Mouse (Mus musculus) thymus, adult 2 months (tissue): Measurements from ENCODE around the gene Pkd1. TPM values are rescaled to one million over a fixed set of nuclear protein-coding genes. Genes with fewer than 3 reads are reported as not detected.

Source experiments
- DNase-seq: peaks from one replicate; pipeline ENCODE4 v3.0.0; 2021
- H3K27ac ChIP-seq: fragments of 200-500 bp; 2 replicates; pipeline ENCODE4 v1.5.1; 2012; ENCODE audit warnings: low read length, control low read depth; ENCODE audit not compliant: control insufficient read depth, insufficient read depth
- H3K27me3 ChIP-seq: fragments of 200-500 bp; 2 replicates; pipeline ENCODE4 v1.6.1; 2012; ENCODE audit warnings: mild to moderate bottlenecking, low read length, moderate library complexity, mixed read lengths; ENCODE audit not compliant: control insufficient read depth, insufficient read depth
- H3K36me3 ChIP-seq: fragments of 200-500 bp; 2 replicates; pipeline ENCODE4 v1.6.1; 2012; ENCODE audit warnings: mild to moderate bottlenecking, low read length, moderate library complexity; ENCODE audit not compliant: control insufficient read depth, insufficient read depth
- H3K4me1 ChIP-seq: fragments of 200-500 bp; replicated peaks from 2 replicates; pipeline ENCODE4 v1.6.1; 2012; ENCODE audit warnings: low read length; ENCODE audit not compliant: control insufficient read depth, insufficient read depth
- H3K4me3 ChIP-seq: fragments of 200-500 bp; 2 replicates; pipeline ENCODE4 v1.5.1; 2012; ENCODE audit warnings: mild to moderate bottlenecking, low read length, control low read depth, moderate library complexity; ENCODE audit not compliant: control insufficient read depth, insufficient read depth
- CTCF ChIP-seq: fragments of 200-500 bp; IDR thresholded peaks from 2 replicates; pipeline ENCODE4 v1.5.1; 2012; ENCODE audit warnings: mild to moderate bottlenecking, control low read depth, low read length, moderate library complexity, borderline replicate concordance; ENCODE audit not compliant: control insufficient read depth, poor library complexity, insufficient read depth; ENCODE audit errors: extremely low read depth
- POLR2A ChIP-seq: fragments of 200-500 bp; IDR thresholded peaks from 2 replicates; pipeline ENCODE4 v1.6.1; 2012; ENCODE audit warnings: mild to moderate bottlenecking, low read length, control low read depth, moderate library complexity; ENCODE audit not compliant: control insufficient read depth, poor library complexity, insufficient read depth; ENCODE audit errors: extremely low read depth
- WGBS: fragments of 180-500 bp; shearing (Covaris S2); methylation state at CpG from one replicate; pipeline ENCODE4 v1.1.7; 2018; 5-methylcytosine and 5-hydroxymethylcytosine counted together
- polyA plus RNA-seq: library from polyadenylated mRNA; depleted of rRNA; stranded (reverse); fragments of >200 nt; gene quantifications from 2 replicates; pipeline ENCODE4 v1.2.3, GENCODE M21; 2012

Gene Pkd1
- polyA plus RNA-seq, 1 experiment: 92.8 TPM

DNA sequence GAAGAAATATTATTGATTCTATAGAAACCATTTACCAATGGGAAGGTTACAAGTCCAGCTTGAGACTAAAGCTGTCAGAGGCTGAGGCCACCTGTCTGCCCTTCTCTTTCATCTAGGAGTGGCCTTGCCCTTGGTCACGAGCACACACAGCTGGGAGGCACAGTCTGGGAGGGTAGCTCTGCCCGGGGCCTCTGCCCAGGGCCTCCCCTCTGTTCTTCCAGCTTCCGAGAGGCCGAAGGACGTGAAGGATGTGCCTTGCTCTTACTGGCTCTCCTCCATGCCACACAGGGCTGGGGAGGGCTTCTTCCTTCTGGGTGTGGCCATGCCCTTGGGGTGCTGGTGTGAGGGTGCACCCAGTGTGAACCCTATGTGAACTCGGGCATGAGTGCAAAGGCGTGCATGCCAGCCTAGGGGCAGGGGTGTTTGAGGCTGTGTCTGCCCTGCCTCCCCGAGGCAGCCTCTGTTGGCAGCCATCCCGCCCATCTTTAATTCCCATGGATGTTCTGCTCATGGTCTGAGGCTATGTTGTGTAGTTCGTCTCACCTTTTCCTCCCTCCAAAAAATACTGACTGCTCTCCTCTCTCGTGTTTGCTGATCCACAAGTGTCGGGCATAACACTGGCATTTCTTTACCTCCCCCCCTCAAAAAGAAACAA is 41.7 kb upstream of the Pkd1 start:
- no peaks in the 10 kb centered on the region for H3K27me3 ChIP-seq
- no peaks in the 10 kb centered on the region for H3K4me1 ChIP-seq

GRCm38 (mm10) chr17:24513609-24514008 is 36.0 kb upstream of the Pkd1 start:
- H3K36me3 ChIP-seq: peaks cover 54% of the 10 kb centered on the region
- no peaks in the 10 kb centered on the region for H3K27me3 ChIP-seq
- DNase-seq: peak; percentile 22

More for the DNA sequence above, 41.7 kb upstream of the Pkd1 start:
- TF ChIP-seq CTCF: no peak
- no peak for TF ChIP-seq POLR2A
- no peak overlapping the region for H3K27ac ChIP-seq
- WGBS: 94% methylated on average over 12 of the region's 12 CpGs
- DNase-seq: no peak
- H3K36me3 ChIP-seq: peaks cover 22% of the 10 kb centered on the region
- H3K4me3 ChIP-seq: no peak overlapping the region

DNA sequence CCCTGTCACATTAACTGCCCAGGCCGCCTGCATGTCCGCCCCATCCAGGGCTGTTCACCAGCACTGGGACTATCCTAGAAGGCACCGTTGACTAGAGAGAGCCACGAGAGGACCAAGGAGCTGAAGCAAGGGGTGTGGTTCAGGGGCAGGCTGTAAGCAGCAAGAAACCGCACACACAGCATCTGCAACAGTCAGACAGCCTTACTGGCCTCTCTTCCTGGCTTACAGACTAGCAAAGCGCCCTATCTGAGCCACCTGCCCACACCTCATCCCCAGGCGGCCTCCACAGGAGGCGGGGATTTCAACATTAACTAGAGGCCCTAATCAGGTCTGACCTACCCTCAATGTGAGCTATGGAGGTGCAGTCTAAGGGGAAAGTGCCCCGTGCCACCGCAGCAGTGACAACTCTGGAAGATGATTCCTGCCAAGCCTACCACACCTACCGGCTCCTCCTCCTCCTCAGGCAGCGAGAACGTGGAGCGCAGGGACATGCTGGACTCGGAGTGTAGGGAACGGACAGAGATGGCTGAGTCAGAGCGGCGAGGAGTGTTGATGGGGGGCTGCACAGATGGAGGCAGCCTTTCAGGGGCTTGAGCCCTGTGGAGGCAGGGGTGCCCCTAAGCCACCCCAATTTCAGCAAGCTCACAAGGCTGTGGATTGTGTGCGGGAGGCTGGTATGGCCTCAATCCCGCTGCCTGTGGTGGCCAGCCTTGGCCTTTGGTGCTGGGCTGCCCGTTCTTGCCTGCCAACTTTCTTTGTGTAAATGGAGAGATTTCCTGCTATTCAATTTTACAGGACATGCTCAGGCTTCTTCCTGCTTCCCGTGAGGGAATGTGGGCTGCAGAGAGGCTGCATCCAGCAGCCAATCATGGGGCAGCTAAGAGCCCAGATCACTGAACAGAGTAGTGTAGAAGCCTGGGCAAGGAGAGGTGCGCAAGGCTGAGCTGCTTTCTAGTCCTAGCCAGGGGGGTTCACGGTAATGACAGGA is 35.1 kb upstream of the Pkd1 start:
- Histone ChIP-seq H3K4me3 (no peak overlapping the region), H3K27me3 (no peaks in the 10 kb centered on the region), H3K27ac (no peak overlapping the region), H3K4me1 (no peaks in the 10 kb centered on the region), H3K36me3 (peaks cover 52% of the 10 kb centered on the region)
- no peak for DNase-seq
- TF ChIP-seq POLR2A: no peak
- no peak for TF ChIP-seq CTCF
- WGBS: 97% methylated on average over 24 of the region's 24 CpGs

More at GRCm38 (mm10) chr17:24513609-24514008, 36.0 kb upstream of the Pkd1 start:
- Histone ChIP-seq H3K27ac (no peak overlapping the region), H3K4me1 (no peaks in the 10 kb centered on the region), H3K4me3 (no peak overlapping the region)
- WGBS: 77% methylated on average over 5 of the region's 5 CpGs
- 0 out of 2 replicates have a peak, but pooled peaks have one; percentile 9 for TF ChIP-seq CTCF
- TF ChIP-seq POLR2A: no peak

DNA sequence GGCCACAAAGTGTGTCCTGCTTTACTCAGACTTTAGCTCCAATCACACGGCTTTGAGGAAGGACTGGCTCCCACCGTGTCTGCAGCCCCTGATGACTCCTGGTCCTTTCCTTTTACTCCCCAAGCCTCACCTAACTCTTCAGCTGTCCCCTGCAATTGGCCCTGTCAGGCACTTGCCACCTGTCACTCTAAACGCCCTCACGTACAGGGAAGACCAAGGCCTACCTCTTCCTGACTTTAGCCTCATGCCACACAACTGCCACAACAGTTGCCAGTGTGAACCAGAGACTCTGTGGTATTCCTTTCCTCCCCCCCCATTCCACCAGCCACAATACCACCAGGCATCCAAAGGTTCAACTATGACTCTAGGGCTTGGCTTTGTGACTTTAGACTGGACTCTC is 29.2 kb upstream of the Pkd1 start:
- Histone ChIP-seq H3K27ac (no peak overlapping the region), H3K36me3 (peaks cover 27% of the 10 kb centered on the region), H3K27me3 (no peaks in the 10 kb centered on the region), H3K4me1 (no peaks in the 10 kb centered on the region; the same call in 1 of the 2 replicates), H3K4me3 (no peak overlapping the region)
- TF ChIP-seq CTCF (no peak), POLR2A (no peak)
- no peak for DNase-seq
- WGBS: 80% methylated on average over 4 of the region's 4 CpGs

DNA sequence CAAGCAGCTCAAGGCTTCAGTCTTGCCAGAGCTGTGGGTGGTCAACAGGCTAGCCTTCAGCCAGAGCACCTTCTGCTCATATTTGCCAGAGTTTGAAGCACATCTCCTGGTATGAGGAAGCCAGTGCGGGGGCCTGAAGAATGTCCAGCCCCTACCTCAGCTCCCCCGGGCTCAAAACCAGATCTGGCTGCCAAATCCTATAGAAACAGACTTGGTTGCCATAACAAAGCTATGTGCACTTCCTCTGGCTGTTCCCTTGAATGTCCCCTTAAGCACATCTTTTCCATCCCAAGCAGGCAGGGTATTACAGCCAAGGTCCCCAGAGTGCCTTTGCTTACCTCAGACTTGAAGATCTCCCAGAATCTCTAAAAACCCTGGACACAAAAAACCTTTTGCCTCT is 24.9 kb upstream of the Pkd1 start:
- Histone ChIP-seq H3K4me3 (no peak overlapping the region), H3K27ac (no peak overlapping the region), H3K4me1 (peaks cover 10% of the 10 kb centered on the region), H3K27me3 (no peaks in the 10 kb centered on the region), H3K36me3 (no peaks in the 10 kb centered on the region)
- DNase-seq: no peak
- WGBS: 92% methylated on average over 2 of the region's 2 CpGs
- TF ChIP-seq POLR2A: no peak
- TF ChIP-seq CTCF: no peak

- no peak for TF ChIP-seq CTCF
- TF ChIP-seq POLR2A: no peak
- Histone ChIP-seq H3K4me3 (peak overlapping the region; percentile 94), H3K27me3 (no peaks in the 10 kb centered on the region), H3K4me1 (peaks cover 14% of the 10 kb centered on the region), H3K36me3 (no peaks in the 10 kb centered on the region), H3K27ac (no peak overlapping the region)
- no peak for DNase-seq
- WGBS: under 1% methylated on average over 19 of the region's 19 CpGs
Observed at GRCm38 (mm10) chr17:24527315-24527714, 22.3 kb upstream of the Pkd1 start.
